Mouse (Mus musculus) neural tube, embryonic 15.5 days (tissue): ENCODE data around the gene Faf2. TPM values are rescaled to one million over a fixed set of nuclear protein-coding genes. Genes with fewer than 3 reads are reported as not detected.
A peak's percentile ranks its signal among the peaks of the same experiment; 100 is the strongest.

ENCODE experiments used
- ATAC-seq: fragments of 200-750 bp; cut with Nextera tagmentation; 2 replicates; pipeline ENCODE4 v1.8.0; 2017; ENCODE audit warnings: mild to moderate bottlenecking, moderate TSS enrichment, moderate library complexity; ENCODE audit not compliant: low FRiP score
- H3K27ac ChIP-seq: fragments of 300-500 bp; sonication (generic); replicated peaks from 2 replicates; pipeline ENCODE4 v1.5.1; 2015; ENCODE audit warnings: mild to moderate bottlenecking, inconsistent platforms
- H3K27me3 ChIP-seq: fragments of 300-500 bp; sonication (generic); replicated peaks from 2 replicates; pipeline ENCODE4 v1.6.1; 2015; ENCODE audit warnings: inconsistent platforms
- H3K36me3 ChIP-seq: fragments of 300-500 bp; sonication (generic); 2 replicates; pipeline ENCODE4 v1.6.1; 2015; ENCODE audit warnings: inconsistent platforms
- H3K4me1 ChIP-seq: fragments of 300-500 bp; sonication (generic); 2 replicates; pipeline ENCODE4 v1.6.1; 2015; ENCODE audit warnings: inconsistent platforms
- H3K4me2 ChIP-seq: fragments of 300-500 bp; sonication (generic); 2 replicates; pipeline ENCODE4 v1.6.1; 2015; ENCODE audit warnings: inconsistent platforms, mild to moderate bottlenecking, moderate library complexity
- H3K4me3 ChIP-seq: fragments of 300-500 bp; sonication (generic); replicated peaks from 2 replicates; pipeline ENCODE4 v1.5.1; 2015; ENCODE audit warnings: mild to moderate bottlenecking, inconsistent platforms
- H3K9ac ChIP-seq: fragments of 300-500 bp; sonication (generic); replicated peaks from 2 replicates; pipeline ENCODE4 v1.6.1; 2015; ENCODE audit warnings: mild to moderate bottlenecking, inconsistent platforms
- H3K9me3 ChIP-seq: fragments of 300-500 bp; sonication (generic); replicated peaks from 2 replicates; pipeline ENCODE4 v1.6.1; 2016; ENCODE audit warnings: inconsistent platforms
- whole genome bisulfite sequencing: fragments of 180-500 bp; shearing (Covaris S2); methylation state at CpG from one replicate; pipeline ENCODE4 v1.1.7; 2015; ENCODE audit warnings: mixed read lengths; 5-methylcytosine and 5-hydroxymethylcytosine counted together
- polyA plus RNA-seq: library from polyadenylated mRNA; unstranded; fragments of >200 nt; fragmentation: Nextera tagmentation; extraction: Ambion mirVana; gene quantifications from 2 replicates; pipeline ENCODE4 v1.2.1, GENCODE M21; 2015

Gene Faf2
- polyA plus RNA-seq, 1 experiment from 2014 or later: 58.1 TPM

DNA sequence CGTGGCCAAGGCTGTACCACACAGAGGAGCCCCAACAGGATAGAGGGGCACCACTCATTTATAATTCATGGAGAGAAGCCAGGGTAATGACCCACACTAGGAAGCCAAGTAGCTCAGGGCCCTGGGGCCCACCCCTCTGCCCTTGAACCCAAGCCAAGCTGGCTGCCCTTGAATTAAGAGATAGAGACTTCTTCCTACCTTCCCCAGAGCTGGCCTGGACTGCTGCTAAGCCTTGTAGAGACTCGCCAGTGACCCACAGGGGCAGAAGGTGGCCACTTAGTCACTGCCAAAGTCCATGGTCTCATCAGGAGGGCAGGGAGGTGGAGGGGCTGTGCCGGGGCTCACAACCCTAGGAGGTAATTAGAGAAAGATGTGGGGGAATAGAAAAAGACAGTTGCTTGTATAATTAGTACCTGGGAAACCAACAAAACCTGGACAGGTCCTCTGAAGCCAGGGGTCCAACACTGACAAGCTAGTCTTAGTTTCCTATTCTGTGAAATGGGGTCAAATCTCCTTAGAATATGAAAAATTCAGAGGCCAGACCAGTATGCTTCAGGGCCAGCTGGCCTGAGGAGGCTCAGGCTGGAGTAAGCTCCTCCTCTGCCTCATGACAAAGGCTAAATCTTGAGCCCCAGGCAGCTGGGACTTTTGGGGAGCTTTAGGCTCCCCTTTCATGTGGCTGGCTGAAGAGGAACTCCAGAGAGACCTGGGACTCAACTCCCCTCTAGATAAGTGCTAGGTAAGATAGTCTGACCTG is 62.7 kb downstream of the Faf2 start:
- H3K9ac ChIP-seq: peak overlapping the region; percentile 86; the same call in 1 of the 2 replicates
- peak overlapping the region; percentile 89 for H3K4me2 ChIP-seq
- peaks cover 41% of the 10 kb centered on the region for H3K4me1 ChIP-seq
- no peaks in the 10 kb centered on the region for H3K9me3 ChIP-seq
- 78% methylated on average over 3 of the region's 3 CpGs for WGBS
- H3K36me3 ChIP-seq: peaks cover 48% of the 10 kb centered on the region
- peak overlapping the region; percentile 78; the same call in 1 of the 2 replicates for H3K4me3 ChIP-seq
- no peaks in the 10 kb centered on the region for H3K27me3 ChIP-seq
- H3K27ac ChIP-seq: no peak overlapping the region; the same call in 1 of the 2 replicates
- ATAC-seq: no peak

- Histone ChIP-seq H3K4me2 (peak overlapping the region; percentile 89), H3K27ac (no peak overlapping the region)
- WGBS: 46% methylated on average over 2 of the region's 2 CpGs
Observed at GRCm38 (mm10) chr13:54685174-54685573, 63.6 kb downstream of the Faf2 start.

GRCm38 (mm10) chr13:54686139-54687053 is 64.8 kb downstream of the Faf2 start:
- WGBS: 5% methylated on average over 19 of the region's 19 CpGs
- ATAC-seq: no peak
- Histone ChIP-seq H3K36me3 (peaks cover 30% of the 10 kb centered on the region), H3K4me1 (peaks cover 54% of the 10 kb centered on the region), H3K9me3 (no peaks in the 10 kb centered on the region), H3K27ac (peak overlapping the region; percentile 99), H3K9ac (peak overlapping the region; percentile 86), H3K4me3 (peak overlapping the region; percentile 78), H3K4me2 (peak overlapping the region; percentile 89), H3K27me3 (no peaks in the 10 kb centered on the region)

More at GRCm38 (mm10) chr13:54685174-54685573, 63.6 kb downstream of the Faf2 start:
- Histone ChIP-seq H3K9me3 (no peaks in the 10 kb centered on the region), H3K36me3 (peaks cover 42% of the 10 kb centered on the region), H3K4me3 (peak overlapping the region; percentile 78), H3K4me1 (peaks cover 43% of the 10 kb centered on the region), H3K9ac (peak overlapping the region; percentile 86), H3K27me3 (no peaks in the 10 kb centered on the region)
- no peak for ATAC-seq

DNA sequence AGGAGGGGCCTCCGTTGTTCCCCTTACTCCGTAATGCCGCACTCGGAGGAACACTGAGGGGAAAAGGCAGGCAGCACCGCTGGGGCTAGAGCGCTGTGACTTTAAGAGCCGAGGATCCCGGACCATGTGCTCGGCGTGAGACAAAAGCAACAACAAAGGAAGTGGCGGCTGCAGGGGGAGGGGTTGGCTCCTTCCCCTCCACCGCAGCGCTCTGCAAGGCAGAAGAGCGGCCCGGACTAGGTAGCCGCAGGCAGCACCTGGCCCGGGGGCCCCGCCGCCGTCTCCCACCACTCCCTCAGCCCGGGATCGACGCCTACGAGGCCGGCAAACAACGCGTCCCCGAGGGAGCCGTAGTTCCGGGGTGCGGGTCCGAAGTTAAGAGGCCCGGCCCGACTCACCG is 65.5 kb downstream of the Faf2 start:
- under 1% methylated on average over 30 of the region's 35 CpGs for WGBS
- peaks cover 61% of the 10 kb centered on the region for H3K4me1 ChIP-seq

GRCm38 (mm10) chr13:54687575-54688424 is 66.2 kb downstream of the Faf2 start:
- peak; percentile 90 for ATAC-seq

More for the DNA sequence above, 65.5 kb downstream of the Faf2 start:
- Histone ChIP-seq H3K9ac (peak overlapping the region; percentile 86), H3K4me2 (peak overlapping the region; percentile 89), H3K27ac (peak overlapping the region; percentile 99), H3K4me3 (peak overlapping the region; percentile 78), H3K36me3 (peaks cover 23% of the 10 kb centered on the region), H3K27me3 (no peaks in the 10 kb centered on the region), H3K9me3 (no peaks in the 10 kb centered on the region)
- peak; percentile 71 for ATAC-seq

DNA sequence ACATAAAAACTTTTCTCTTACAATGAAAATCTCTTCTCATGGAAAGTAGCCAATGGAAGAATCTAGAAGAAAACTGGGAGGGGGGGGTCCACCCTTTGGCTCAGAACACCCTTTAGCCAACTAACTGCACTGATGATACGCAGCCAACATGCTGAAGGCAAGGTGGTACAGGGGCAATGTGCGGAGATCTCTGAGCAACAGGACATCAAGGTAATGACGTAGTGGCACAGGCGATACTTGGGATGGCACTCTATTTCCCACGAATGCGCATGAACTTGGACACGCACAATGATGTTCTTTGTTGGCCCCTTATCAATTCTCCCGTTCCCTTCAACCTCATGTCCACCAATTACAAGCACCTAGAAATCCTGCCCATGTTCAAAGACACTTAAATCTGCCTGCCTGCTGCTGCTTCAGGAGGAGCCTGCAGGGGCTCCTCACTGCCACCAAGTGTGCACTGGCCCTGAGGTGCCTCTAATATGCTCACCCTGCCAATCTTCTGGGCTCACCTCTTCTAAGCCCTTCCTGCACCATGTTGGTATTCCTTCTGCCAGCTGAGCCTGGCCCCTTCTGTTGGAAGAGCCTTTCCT is 68.7 kb downstream of the Faf2 start:
- 92% methylated on average over 8 of the region's 8 CpGs for WGBS
- H3K4me3 ChIP-seq: no peak overlapping the region
- H3K9ac ChIP-seq: no peak overlapping the region
- no peak for ATAC-seq
- peaks cover 60% of the 10 kb centered on the region for H3K4me1 ChIP-seq
- H3K9me3 ChIP-seq: no peaks in the 10 kb centered on the region
- H3K36me3 ChIP-seq: no peaks in the 10 kb centered on the region
- no peaks in the 10 kb centered on the region for H3K27me3 ChIP-seq
- H3K4me2 ChIP-seq: no peak overlapping the region
- no peak overlapping the region for H3K27ac ChIP-seq

More at GRCm38 (mm10) chr13:54687575-54688424, 66.2 kb downstream of the Faf2 start:
- WGBS: under 1% methylated on average over 80 of the region's 82 CpGs
- peak overlapping the region; percentile 86 for H3K9ac ChIP-seq
- peak overlapping the region; percentile 99 for H3K27ac ChIP-seq
- no peaks in the 10 kb centered on the region for H3K9me3 ChIP-seq
- no peaks in the 10 kb centered on the region for H3K27me3 ChIP-seq
- peak overlapping the region; percentile 78 for H3K4me3 ChIP-seq
- H3K4me2 ChIP-seq: peak overlapping the region; percentile 89
- peaks cover 16% of the 10 kb centered on the region for H3K36me3 ChIP-seq
- H3K4me1 ChIP-seq: peaks cover 68% of the 10 kb centered on the region

- H3K4me3 ChIP-seq: peak overlapping the region; percentile 79; the same call in 1 of the 2 replicates
Observed at GRCm38 (mm10) chr13:54691737-54692136, 70.2 kb downstream of the Faf2 start.

DNA sequence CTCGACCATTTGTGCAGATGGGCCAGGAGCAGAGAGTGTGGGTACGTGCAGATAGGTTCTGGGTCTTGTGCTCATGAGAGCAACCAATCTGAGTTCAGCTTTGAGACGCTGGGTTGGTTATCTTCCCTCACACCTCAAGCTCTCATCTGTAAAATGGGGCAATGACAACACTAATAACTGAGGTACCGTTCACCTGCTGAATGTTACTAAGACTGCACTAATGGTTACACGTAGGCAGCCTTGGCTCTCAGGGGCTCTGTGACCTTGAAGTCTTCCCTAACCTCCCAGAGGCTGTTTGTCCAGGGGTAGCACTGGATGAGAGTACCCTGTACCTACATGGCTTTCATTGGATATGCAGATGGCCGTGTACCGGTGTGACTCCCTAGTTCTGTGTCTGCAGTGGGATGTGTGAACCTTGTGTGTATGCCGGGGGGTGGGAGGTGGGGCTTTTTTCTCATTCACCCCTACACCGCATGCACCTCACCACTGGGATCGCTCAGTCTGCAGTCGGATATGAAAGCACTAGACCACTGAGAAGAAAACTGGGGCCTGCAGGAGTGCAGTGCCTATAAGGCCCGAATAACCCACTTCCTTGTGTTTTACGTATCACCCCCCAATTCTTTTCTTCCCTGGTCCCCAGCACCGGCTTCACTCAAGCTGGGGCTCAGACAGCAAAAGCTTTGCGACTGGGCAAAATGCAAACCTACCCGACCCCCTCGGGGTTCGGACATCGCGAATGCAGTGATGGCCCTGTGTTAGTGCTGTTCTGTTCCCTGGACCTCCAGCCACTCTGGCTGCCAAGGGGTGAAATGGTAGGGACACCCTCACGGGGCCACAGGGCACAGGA is 71.3 kb downstream of the Faf2 start:
- peak overlapping the region; percentile 98 for H3K27ac ChIP-seq
- peaks cover 46% of the 10 kb centered on the region for H3K4me1 ChIP-seq
- H3K36me3 ChIP-seq: no peaks in the 10 kb centered on the region
- peak overlapping the region; percentile 97 for H3K9ac ChIP-seq
- no peaks in the 10 kb centered on the region for H3K27me3 ChIP-seq
- H3K4me3 ChIP-seq: peak overlapping the region; percentile 79
- peak overlapping the region; percentile 91 for H3K4me2 ChIP-seq
- ATAC-seq: no peak
- H3K9me3 ChIP-seq: no peaks in the 10 kb centered on the region
- WGBS: 13% methylated on average over 21 of the region's 21 CpGs

More at GRCm38 (mm10) chr13:54691737-54692136, 70.2 kb downstream of the Faf2 start:
- ATAC-seq: no peak
- Histone ChIP-seq H3K27ac (no peak overlapping the region), H3K4me1 (peaks cover 46% of the 10 kb centered on the region), H3K9me3 (no peaks in the 10 kb centered on the region), H3K36me3 (no peaks in the 10 kb centered on the region), H3K27me3 (no peaks in the 10 kb centered on the region), H3K9ac (peak overlapping the region; percentile 97; the same call in 1 of the 2 replicates), H3K4me2 (peak overlapping the region; percentile 91)

GRCm38 (mm10) chr13:54693558-54694347 is 72.2 kb downstream of the Faf2 start, which contains the start of gene Rnf44:
Rnf44 (minus strand) TSS chr13:54693907.
- no peaks in the 10 kb centered on the region for H3K9me3 ChIP-seq
- H3K27ac ChIP-seq: peak within 1 kb of the TSS; percentile 98
- peak; percentile 96 for ATAC-seq
- peaks cover 39% of the 10 kb centered on the region for H3K4me1 ChIP-seq
- peak within 1 kb of the TSS; percentile 79 for H3K4me3 ChIP-seq
- no peaks in the 10 kb centered on the region for H3K36me3 ChIP-seq
- peak within 1 kb of the TSS; percentile 91 for H3K4me2 ChIP-seq
- under 1% methylated on average over 87 of the region's 92 CpGs for WGBS
- peak within 1 kb of the TSS; percentile 97 for H3K9ac ChIP-seq
- H3K27me3 ChIP-seq: no peaks in the 10 kb centered on the region
